Mouse (Mus musculus) heart, adult 9 months (tissue): Measurements from ENCODE around the gene Orc4.
"Not testable (repeated sequence)": the region's sequence is repeated elsewhere in the genome, so short reads cannot be mapped to it uniquely, and the experiment has no call there.

ENCODE experiments used
- DNase-seq, 2 experiments: peaks; one replicate each; pipeline ENCODE4 v3.0.0; 2022; ENCODE audit warnings: low spot score in 2 of 2

The Orc4 gene

DNA sequence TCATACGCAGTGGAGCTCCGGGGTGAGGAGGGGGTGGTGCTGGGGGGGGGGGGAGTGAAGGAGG is at the start of gene Orc4:
Gene Orc4 (minus strand): TSS at position 26 of the 64 bp plus-strand sequence.
- DNase-seq: no peak

DNA sequence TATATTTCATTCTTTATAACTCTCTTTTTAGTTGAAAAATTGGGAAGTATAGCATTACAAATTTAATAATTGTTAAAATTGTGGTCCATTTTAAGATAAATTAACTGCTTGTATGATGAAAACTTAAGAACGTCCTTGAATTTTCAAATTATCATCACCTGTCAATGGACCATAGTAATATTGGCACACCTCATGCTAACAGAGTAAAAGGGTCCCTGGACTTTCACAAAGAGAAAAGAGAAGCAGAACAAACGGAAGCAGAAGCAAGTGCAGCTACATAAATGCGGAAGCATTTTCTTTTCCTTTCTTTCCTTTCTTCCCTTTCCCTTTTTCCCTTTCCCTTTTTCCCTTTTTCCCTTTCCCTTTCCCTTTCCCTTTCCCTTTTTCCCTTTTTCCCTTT is 40.2 kb upstream of the Orc4 start:
- DNase-seq: no peak

DNA sequence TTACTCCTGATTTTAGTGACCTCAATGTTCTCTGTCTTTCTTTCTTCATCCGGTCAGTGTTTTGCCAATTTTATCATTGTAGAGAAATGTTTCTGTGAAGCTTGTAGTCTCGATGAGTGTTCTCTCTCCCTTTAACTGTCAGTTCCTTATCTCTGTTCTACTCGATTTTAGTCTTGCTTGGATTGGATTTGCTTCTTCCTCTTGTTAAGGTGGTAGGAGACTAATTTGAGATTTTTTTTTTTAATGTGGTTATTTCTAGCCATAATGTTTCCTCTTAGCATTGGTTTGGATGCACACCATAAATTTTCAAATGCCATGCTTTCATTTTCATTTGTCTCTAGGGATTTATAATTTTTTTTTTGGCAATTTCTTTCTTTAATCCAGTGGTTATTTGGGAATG is 28.8 kb upstream of the Orc4 start:
- no peak for DNase-seq

DNA sequence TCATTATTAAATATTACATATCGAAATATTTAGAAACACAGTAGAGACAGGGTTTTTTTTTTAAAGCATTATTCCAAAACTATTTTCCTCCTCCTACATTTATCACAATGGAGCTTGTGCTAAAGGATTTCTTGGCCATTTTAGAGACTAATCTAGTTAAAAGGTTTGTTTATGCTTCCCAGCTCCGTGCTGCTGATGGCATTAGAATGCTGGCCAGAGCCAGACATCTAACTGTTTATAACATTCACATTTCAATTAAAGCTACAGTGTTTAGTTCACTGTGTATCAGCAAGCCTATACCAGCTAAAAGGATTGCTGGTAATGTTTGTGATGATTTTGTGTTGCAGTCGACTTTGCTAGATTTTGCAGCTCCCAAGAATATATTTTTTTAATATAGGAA is 6.5 kb upstream of the Orc4 start:
- DNase-seq: no peak

DNA sequence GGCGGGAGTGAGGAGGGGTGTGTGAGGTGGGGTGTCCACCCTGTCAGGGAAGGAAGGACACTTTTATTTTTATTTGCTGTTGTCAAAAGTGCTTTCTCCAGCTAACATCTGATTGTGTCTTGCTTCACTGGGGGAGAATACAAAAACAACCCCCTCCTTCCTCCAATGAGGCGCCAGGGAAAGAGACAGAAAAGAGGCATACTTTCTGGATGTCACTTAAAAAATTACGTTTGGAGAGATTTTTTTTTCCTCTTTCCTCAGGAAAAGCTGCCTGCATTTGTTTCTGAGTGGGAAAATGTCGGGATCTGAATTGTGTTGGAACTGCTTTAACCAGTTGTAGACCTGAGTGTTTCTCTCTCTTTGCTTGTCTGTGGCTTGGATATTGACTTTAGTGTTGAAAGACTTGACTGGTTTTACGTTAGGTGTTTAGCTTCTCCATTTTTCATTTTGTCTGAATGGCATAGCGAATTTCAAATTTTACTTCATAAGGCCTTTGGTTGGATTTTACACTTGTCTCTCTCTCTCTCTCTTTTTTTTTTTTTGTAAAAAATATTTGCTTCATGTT is 321 bp upstream of the Orc4 start:
- no peak for DNase-seq

DNA sequence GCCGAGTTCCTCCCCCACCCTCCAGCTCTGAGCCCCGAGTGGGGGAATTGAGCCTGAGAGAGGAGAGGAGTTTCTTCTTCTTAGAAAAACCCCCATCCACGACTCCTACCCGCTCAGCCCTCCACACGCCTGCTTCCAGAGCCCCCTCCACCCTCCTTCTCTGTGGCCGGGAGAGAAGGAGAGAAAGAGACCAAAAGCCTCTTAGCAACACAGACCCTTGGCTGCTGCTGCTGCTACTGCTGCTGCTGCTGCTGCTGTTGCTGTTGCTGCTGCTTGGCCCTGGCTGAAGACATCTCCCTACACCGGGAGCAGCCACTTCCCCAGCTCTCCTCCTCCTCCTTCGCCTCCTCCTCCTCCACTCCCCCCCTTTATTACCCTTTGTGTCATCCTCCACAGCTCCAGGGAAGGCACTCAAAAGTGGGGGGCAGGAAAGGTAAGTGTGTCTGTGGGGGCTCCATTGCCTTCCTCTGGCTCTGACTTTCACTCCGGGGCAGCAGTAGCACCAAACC is 280 bp downstream of the Orc4 start:
- DNase-seq: peak; percentile 28 to 29

DNA sequence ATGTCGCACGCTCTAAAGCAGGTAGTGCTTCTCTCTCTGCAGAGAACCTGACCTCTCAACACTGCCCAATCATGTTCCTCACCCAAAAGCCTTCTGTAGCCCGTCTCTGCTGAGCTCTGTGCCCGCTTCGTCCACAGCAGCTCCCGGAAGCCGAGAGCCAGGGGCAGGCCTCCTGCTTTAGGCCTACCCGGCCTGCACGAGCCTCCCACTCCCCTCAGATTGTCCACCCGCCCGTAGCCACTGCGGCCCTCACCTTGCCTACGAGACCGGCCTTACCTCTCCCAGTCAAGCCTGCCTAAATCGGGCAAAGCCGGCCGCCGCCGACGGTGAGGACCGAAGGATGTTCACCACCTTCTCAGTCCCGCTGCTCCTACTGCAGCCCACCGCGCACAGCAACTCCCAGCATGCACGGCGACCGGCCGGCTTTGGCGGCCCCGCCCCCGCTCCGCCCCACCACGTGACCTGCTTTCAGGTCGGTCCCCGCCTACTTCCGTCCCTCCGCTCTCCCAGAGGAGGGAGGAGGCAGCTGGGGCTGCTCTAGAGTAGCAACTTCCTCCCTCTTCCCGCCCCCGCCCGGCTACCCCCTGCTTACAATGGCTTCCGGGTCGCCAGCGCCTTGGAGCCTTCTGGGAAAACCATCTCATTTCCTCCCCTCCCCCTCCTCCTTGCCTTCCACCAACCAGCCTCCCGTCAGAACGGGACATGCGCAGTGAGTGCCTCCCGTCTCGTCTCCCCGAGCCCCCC is 1.1 kb downstream of the Orc4 start, which contains the start of gene Mbd5:
Gene Mbd5 (plus strand): TSS at position 668 of the 744 bp plus-strand sequence.
- peak; percentile 98 to 99 for DNase-seq

DNA sequence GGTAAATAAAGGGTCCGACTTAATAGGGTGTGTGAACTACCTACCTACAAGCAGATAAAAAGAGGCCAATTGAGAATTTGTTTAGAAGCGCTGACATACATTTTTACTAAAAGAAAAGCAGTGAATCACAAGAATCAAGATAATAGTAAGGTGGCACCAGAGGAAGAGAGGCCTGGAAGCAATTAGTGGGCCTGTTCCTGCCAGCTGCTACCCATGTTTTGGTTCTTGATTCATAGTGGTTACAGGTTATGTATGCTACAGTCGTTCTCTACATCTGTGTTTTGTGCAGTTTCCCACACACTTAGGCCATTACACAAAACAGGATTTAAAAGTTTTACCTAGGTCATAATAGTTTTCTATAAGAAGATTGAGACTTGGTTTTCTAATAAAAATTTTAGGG is 2.3 kb downstream of the Orc4 start:
- no peak for DNase-seq

DNA sequence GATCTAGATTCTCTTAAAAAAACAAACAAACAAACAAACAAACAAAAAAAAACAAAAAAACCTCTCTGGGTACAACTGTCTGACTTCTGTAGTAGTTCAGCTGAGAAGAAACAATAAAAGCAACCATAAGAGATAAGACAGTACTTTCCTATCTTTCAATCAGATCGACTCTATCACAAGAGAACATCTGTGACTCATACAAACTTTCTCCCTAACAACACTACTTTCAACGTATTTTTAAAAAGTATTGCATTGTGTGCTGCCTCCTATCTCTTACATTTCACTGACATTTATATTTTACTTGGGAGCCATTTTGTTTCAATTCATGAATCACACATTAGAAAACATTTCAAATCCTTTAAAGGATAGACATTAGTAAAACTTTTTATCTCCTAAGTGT is 15.0 kb downstream of the Orc4 start:
- DNase-seq: no peak

DNA sequence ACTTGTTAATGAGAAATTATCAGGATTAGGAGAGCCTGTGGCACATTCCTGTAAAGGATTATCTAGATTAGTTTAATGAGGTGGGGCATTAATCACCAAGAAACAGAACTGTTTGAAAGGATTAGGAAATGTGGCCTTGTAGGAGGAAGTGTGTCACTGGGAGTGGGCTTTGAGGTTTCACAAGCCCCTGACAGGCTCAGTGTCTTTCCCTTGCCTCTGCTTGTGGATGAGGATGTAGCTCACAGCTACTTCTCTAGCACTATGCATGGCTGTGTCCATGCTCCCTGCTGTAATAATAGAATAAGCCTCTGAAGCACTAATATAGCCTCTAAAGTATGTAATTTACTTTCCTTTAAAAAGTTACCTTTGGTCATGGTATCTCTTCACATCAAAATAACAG is 34.2 kb downstream of the Orc4 start:
- no peak for DNase-seq

DNA sequence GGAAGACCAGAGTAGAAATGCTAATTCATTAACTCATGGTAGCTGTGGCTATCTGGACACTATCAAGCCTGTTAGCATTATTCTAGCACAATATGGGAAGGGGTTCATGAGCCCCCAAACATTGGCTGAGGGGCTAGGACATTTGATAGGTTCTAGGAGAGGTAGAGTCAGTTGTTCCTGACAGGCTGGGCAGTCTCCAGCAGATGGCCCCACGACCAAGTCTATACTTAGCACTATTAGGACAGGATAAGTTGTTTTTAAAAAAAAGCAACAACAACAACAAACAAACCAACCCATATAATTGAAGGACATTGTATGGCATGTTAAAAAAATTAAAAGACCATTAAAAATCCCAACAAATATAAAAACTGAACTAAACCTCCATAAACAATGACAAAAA is 35.9 kb downstream of the Orc4 start:
- no peak for DNase-seq

DNA sequence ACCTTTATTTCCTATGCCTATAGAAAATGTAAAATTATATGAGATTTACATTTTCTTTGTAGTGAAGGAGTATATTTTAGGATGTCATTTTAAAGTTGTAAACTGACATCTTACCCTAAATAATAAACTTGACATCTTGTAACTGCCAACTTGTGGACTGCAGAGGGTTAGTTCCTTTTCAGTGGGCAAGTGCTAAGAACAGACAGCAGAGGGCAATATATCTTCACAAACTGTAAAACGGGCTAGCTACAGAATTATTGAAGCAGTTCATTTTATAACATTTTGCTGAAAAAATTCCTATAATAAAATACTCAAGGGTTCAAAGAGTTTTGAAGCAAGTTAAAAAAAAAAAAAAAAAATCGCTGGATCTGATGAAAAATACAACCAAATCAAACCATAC is 41.2 kb downstream of the Orc4 start:
- no peak for DNase-seq

DNA sequence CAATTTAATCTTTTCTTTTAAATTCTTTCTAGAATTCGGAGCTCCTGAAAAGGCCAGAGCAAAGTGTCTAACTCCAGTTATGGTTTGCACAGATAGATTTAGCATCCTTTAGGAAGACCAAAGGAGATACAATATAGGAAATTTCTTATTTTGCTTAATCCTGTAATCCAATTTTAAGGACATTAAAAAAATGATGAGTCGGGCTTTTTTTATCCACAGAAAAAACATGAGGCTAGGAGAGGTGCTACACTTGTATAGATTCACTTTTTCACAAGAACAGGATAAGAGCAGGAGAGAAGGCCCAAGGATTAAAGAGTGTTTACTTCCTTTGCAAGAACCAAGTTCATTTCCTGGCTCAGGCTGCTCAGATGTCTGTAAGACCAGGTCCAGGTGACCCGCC is 54.9 kb downstream of the Orc4 start:
- DNase-seq: no peak

DNA sequence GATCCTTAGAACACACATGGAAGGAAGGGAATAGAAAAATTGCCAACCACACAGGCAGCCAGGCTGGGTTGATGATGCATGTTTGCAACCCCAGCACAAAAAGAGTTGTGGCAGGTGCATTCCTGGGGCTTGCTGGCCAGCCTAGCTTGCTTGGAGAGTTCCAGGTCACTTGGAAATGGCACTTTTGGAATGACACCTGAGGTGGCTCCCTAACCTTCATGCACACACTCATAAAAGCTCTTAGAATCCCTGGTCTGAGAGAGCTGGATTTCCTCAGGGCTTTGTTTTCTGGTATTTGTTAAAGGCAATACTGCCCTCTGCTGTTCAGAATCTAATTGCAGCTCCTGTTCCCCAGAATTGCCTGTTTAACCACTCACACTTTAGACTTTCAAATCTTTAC is 64.1 kb downstream of the Orc4 start:
- DNase-seq: peak; percentile 17 to 70

DNA sequence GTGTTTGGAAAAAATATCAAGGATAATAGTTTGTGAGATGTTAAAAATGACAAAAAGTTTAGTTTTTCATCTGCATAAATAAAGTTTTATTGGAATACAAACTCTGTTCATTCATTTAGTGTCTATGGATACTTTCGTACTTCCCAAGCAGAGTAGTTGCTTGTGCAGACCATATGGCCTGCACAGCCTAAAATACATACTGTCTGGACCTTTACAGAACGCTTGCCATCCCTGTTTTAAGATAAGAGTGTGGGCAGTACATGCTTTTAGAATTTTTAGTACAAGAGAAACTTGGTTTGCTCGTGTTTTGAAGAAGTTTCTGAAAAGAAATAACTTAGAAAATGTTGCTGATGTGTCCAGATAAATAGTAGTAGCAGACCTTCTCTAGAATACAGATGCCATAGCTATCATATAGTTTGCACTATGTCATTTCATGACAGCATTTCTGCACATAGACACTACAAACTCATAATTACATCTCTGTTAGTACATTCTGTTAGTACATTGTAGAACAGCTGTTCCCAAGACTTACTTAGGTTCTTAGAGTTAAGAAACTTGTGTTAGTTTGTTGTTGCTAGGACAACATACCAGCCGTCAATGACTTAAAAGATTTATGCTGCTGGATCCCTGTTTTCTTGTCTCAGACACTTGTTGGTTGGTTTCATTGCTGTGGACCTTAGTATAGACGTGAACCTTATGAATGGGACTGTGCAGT is 81.7 kb downstream of the Orc4 start:
- DNase-seq: no peak

DNA sequence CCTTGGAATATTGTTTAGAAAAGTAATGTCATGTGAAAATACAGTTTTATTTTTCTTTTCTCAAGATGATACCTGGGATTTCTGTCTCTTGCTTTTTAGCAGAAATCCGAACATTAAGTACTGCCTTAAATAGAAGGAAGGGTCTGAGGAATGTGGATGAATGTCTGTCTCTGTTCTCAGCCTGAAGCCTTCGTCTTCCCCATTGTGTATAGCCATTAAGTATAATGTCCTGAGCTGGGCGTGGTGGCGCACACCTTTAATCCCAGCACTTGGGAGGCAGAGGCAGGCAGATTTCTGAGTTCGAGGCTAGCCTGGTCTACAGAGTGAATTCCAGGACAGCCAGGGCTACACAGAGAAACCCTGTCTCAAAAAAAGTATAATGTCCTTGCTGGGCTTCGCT is 84.5 kb downstream of the Orc4 start:
- not testable (repeated sequence) for DNase-seq
